Mouse (Mus musculus) forebrain, embryonic 12.5 days (tissue): ENCODE measurements around the gene Trpm3. TPM values are rescaled to one million over a fixed set of nuclear protein-coding genes. Genes with fewer than 3 reads are reported as not detected.

Experiments used
- ATAC-seq: fragments of 200-750 bp; cut with Nextera tagmentation; 2 replicates; pipeline ENCODE4 v1.8.0; 2017; ENCODE audit warnings: moderate TSS enrichment; ENCODE audit not compliant: low FRiP score
- H3K27ac ChIP-seq: fragments of 300-500 bp; sonication (generic); 2 replicates; pipeline ENCODE4 v1.5.1; 2016; ENCODE audit warnings: mild to moderate bottlenecking
- H3K27me3 ChIP-seq: fragments of 300-500 bp; sonication (generic); 2 replicates; pipeline ENCODE4 v1.6.1; 2016; ENCODE audit warnings: mild to moderate bottlenecking
- H3K36me3 ChIP-seq: fragments of 300-500 bp; sonication (generic); replicated peaks from 2 replicates; pipeline ENCODE4 v1.6.1; 2016; ENCODE audit warnings: mild to moderate bottlenecking
- H3K4me1 ChIP-seq: fragments of 300-500 bp; sonication (generic); 2 replicates; pipeline ENCODE4 v1.6.1; 2016
- H3K4me2 ChIP-seq: fragments of 300-500 bp; sonication (generic); 2 replicates; pipeline ENCODE4 v1.6.1; 2016; ENCODE audit warnings: mild to moderate bottlenecking, moderate library complexity
- H3K4me3 ChIP-seq: fragments of 300-500 bp; sonication (generic); replicated peaks from 2 replicates; pipeline ENCODE4 v1.5.1; 2016; ENCODE audit warnings: mild to moderate bottlenecking
- H3K9ac ChIP-seq: fragments of 300-500 bp; sonication (generic); 2 replicates; pipeline ENCODE4 v1.6.1; 2016; ENCODE audit warnings: mild to moderate bottlenecking
- H3K9me3 ChIP-seq: fragments of 300-500 bp; sonication (generic); 2 replicates; pipeline ENCODE4 v1.6.1; 2016
- WGBS: fragments of 180-500 bp; shearing (Covaris S2); methylation state at CpG from one replicate; pipeline ENCODE4 v1.1.7; 2016; 5-methylcytosine and 5-hydroxymethylcytosine counted together
- polyA plus RNA-seq: library from polyadenylated mRNA; unstranded; fragments of >200 nt; fragmentation: Nextera tagmentation; extraction: Ambion mirVana; gene quantifications from 2 replicates; pipeline ENCODE4 v1.2.1, GENCODE M21; 2016

The Trpm3 gene
- polyA plus RNA-seq, 1 experiment from 2014 or later = 16.6 TPM

- no peak overlapping the region for H3K4me2 ChIP-seq
- no peaks in the 10 kb centered on the region for H3K36me3 ChIP-seq
- H3K27ac ChIP-seq = no peak overlapping the region
- H3K4me1 ChIP-seq = no peaks in the 10 kb centered on the region
- H3K9me3 ChIP-seq = no peaks in the 10 kb centered on the region
- WGBS = 50% methylated on average over 2 of the region's 2 CpGs
- no peak overlapping the region for H3K4me3 ChIP-seq
- no peak overlapping the region for H3K9ac ChIP-seq
- no peaks in the 10 kb centered on the region for H3K27me3 ChIP-seq
- no peak for ATAC-seq
Measured at GRCm38 (mm10) chr19:22326813-22327212, 188.0 kb downstream of the Trpm3 start.

DNA sequence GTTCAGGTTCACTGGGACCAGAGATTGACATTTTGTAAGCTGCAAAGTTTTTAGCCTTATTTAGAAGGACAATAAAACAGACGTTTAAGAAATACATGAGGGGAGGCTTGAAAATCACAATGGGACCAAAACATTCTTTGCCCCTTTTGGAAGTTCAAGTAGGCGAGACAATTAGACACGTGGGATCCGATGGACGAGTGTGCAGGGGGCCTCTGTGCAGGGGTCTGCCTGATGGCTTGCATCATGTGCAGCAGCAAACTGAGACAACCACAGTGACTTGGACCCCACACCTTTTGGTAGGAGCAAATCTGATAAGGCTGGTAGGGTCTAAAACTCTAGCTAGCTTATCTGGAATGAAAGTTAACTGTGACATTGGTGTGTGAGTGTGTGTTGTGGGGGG is 188.4 kb downstream of the Trpm3 start:
- no peak overlapping the region for H3K27ac ChIP-seq
- no peaks in the 10 kb centered on the region for H3K36me3 ChIP-seq
- no peak overlapping the region for H3K9ac ChIP-seq
- H3K4me3 ChIP-seq = no peak overlapping the region
- WGBS = 39% methylated on average over 5 of the region's 5 CpGs
- H3K4me2 ChIP-seq = no peak overlapping the region
- H3K4me1 ChIP-seq = no peaks in the 10 kb centered on the region
- ATAC-seq = no peak
- H3K27me3 ChIP-seq = no peaks in the 10 kb centered on the region
- H3K9me3 ChIP-seq = no peaks in the 10 kb centered on the region

DNA sequence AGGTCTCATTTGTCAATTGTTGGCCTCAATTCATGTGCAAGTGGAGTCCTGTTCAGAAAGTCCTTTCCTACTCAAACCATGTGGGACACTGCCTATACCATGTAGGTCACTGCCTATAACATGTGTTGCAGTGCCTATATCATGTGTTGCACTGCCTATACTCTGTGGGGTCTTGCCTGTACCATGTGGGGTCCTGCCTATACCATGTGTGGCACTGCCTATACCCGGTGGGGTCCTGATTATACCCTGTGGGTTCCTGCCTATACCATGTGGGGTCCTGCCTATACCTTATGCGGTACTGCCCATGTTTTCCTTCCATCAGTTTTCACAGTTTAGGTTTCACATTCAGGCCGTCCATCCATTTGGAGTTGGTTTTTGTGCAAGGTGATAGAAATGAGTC is 197.4 kb downstream of the Trpm3 start:
- ATAC-seq = no peak
- 92% methylated on average over 3 of the region's 3 CpGs for WGBS

GRCm38 (mm10) chr19:22337468-22337867 is 198.6 kb downstream of the Trpm3 start:
- 20% methylated on average over 5 of the region's 5 CpGs for WGBS
- Histone ChIP-seq H3K9me3 (no peaks in the 10 kb centered on the region), H3K27ac (no peak overlapping the region), H3K36me3 (no peaks in the 10 kb centered on the region), H3K4me2 (no peak overlapping the region), H3K4me1 (no peaks in the 10 kb centered on the region), H3K27me3 (no peaks in the 10 kb centered on the region), H3K9ac (no peak overlapping the region), H3K4me3 (no peak overlapping the region)
- peak; percentile 53; the same call in 1 of the 2 replicates for ATAC-seq

More for the DNA sequence above, 197.4 kb downstream of the Trpm3 start:
- Histone ChIP-seq H3K27ac (no peak overlapping the region), H3K4me3 (no peak overlapping the region), H3K27me3 (no peaks in the 10 kb centered on the region), H3K36me3 (no peaks in the 10 kb centered on the region), H3K9ac (no peak overlapping the region), H3K4me2 (no peak overlapping the region), H3K9me3 (no peaks in the 10 kb centered on the region), H3K4me1 (no peaks in the 10 kb centered on the region)

GRCm38 (mm10) chr19:22338927-22339326 is 200.1 kb downstream of the Trpm3 start:
- 71% methylated on average over 8 of the region's 8 CpGs for WGBS
- Histone ChIP-seq H3K4me1 (no peaks in the 10 kb centered on the region), H3K9ac (no peak overlapping the region), H3K27ac (no peak overlapping the region), H3K27me3 (no peaks in the 10 kb centered on the region), H3K4me3 (no peak overlapping the region), H3K4me2 (no peak overlapping the region), H3K36me3 (no peaks in the 10 kb centered on the region), H3K9me3 (no peaks in the 10 kb centered on the region)
- no peak for ATAC-seq

DNA sequence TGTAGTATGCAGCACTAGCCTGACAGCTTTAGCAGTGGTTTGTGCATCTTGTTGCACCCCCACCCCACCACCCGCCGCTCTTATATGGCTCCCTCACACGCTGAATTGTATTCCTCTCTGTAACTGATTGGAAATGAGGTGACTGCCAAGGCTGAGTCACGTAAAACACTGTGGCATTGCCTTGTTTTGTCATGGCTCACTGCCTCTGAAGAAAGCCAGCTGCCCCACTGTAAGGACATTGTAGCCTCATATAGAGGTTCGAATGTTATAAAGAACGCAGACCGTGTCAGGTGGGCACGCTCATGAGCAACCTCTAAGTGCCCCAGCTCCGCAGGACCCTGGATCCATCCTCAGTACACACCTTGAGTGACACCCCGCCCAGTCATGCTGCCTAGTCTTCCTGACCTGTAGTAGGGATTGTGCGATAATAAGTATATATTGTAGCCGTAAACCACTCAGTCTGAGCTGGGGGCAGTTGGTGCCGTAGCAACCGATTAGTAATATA is 215.2 kb downstream of the Trpm3 start:
- Histone ChIP-seq H3K27ac (no peak overlapping the region), H3K4me3 (no peak overlapping the region), H3K9me3 (no peaks in the 10 kb centered on the region), H3K27me3 (no peaks in the 10 kb centered on the region), H3K9ac (no peak overlapping the region), H3K4me1 (peaks cover 3% of the 10 kb centered on the region; the same call in 1 of the 2 replicates), H3K4me2 (no peak overlapping the region), H3K36me3 (no peaks in the 10 kb centered on the region)
- peak; percentile 41; the same call in 1 of the 2 replicates for ATAC-seq
- 80% methylated on average over 14 of the region's 14 CpGs for WGBS

DNA sequence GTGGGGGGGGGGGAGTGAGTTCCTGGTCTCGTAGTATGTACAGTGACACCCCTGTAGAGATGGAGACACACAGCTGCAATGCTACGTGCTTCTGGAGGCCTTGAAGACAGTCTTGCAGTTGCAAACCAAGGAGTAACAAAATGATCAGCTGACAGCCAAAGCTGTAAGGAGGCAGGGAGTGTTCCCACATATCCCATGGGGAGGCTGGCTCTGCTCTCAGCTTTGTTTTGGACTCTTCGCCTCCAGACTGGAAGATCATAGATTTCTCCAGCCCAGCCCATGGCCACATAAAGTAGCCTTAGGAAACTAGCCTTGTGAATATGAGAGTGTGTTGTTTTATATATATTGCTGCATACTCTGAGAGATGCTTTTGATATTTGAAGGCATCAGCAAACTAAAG is 248.0 kb downstream of the Trpm3 start:
- ATAC-seq = no peak
- no peak overlapping the region for H3K9ac ChIP-seq

GRCm38 (mm10) chr19:22394700-22395099 is 255.9 kb downstream of the Trpm3 start:
- no peak overlapping the region for H3K27ac ChIP-seq
- no peaks in the 10 kb centered on the region; the same call in 1 of the 2 replicates for H3K4me1 ChIP-seq
- WGBS = 69% methylated on average over 1 of the region's 1 CpGs
- H3K36me3 ChIP-seq = no peaks in the 10 kb centered on the region
- ATAC-seq = no peak
- H3K9ac ChIP-seq = no peak overlapping the region
- no peak overlapping the region for H3K4me2 ChIP-seq
- H3K4me3 ChIP-seq = no peak overlapping the region
- no peaks in the 10 kb centered on the region for H3K27me3 ChIP-seq
- H3K9me3 ChIP-seq = no peaks in the 10 kb centered on the region

More for the DNA sequence above, 248.0 kb downstream of the Trpm3 start:
- Histone ChIP-seq H3K4me3 (no peak overlapping the region), H3K4me2 (no peak overlapping the region), H3K4me1 (no peaks in the 10 kb centered on the region), H3K36me3 (no peaks in the 10 kb centered on the region), H3K9me3 (no peaks in the 10 kb centered on the region), H3K27ac (no peak overlapping the region), H3K27me3 (no peaks in the 10 kb centered on the region)
- 90% methylated on average over 3 of the region's 3 CpGs for WGBS

GRCm38 (mm10) chr19:22404049-22404448 is 265.2 kb downstream of the Trpm3 start:
- WGBS = 89% methylated on average over 3 of the region's 3 CpGs
- no peaks in the 10 kb centered on the region for H3K9me3 ChIP-seq
- H3K27me3 ChIP-seq = no peaks in the 10 kb centered on the region
- H3K4me3 ChIP-seq = no peak overlapping the region
- no peak overlapping the region for H3K4me2 ChIP-seq
- no peak overlapping the region for H3K9ac ChIP-seq
- H3K4me1 ChIP-seq = no peaks in the 10 kb centered on the region
- ATAC-seq = no peak
- H3K36me3 ChIP-seq = no peaks in the 10 kb centered on the region
- H3K27ac ChIP-seq = no peak overlapping the region

DNA sequence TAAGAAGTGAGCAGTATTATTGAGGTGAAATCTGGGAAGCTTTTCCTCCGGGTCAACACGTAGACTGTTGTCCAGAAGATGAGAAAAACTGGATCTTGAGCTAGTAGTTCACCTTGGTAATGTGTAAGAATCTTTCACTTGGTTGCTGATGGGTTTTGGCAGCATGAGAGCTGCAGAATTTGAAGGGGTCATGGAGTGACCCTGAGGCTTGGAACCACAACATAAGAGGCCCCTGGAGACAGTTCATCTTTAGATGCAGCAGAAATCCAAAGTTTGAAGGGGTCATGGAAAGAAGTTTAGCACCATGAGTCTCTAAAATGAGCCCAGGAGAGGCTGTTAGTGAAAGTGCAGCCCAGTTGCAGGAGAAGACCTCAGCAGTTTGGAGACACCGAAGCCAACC is 279.4 kb downstream of the Trpm3 start:
- 93% methylated on average over 3 of the region's 3 CpGs for WGBS

DNA sequence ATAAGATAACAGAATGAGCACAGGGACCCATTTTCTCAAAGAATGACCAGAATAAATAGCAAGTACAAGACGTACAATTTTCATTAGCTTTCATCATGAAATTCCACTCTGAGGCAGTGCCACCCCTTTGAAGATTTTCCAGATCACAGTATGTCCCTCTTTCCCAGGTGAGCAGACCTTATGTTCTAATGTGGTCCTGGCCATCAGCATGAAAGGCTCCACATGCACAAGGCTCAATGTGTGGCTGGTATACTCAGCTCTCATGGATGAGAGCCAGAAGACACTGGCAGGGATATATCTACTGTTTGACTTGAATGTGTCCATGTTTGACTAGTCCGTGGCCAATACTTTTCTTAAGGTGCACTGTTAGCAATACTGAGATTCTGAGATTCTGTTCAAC is 298.4 kb downstream of the Trpm3 start:
- no peak for ATAC-seq
- Histone ChIP-seq H3K4me2 (no peak overlapping the region), H3K4me3 (no peak overlapping the region), H3K36me3 (no peaks in the 10 kb centered on the region), H3K9me3 (no peaks in the 10 kb centered on the region), H3K27ac (no peak overlapping the region), H3K27me3 (no peaks in the 10 kb centered on the region), H3K4me1 (no peaks in the 10 kb centered on the region), H3K9ac (no peak overlapping the region)
- 91% methylated on average over 2 of the region's 2 CpGs for WGBS

More for the DNA sequence above, 279.4 kb downstream of the Trpm3 start:
- no peaks in the 10 kb centered on the region for H3K4me1 ChIP-seq
- no peak for ATAC-seq
- no peaks in the 10 kb centered on the region for H3K9me3 ChIP-seq
- H3K27me3 ChIP-seq = no peaks in the 10 kb centered on the region
- H3K27ac ChIP-seq = no peak overlapping the region
- H3K4me3 ChIP-seq = no peak overlapping the region
- H3K36me3 ChIP-seq = no peaks in the 10 kb centered on the region
- no peak overlapping the region for H3K4me2 ChIP-seq
- no peak overlapping the region for H3K9ac ChIP-seq

GRCm38 (mm10) chr19:22447418-22448339 is 308.8 kb downstream of the Trpm3 start:
- ATAC-seq = peak; percentile 57
- H3K4me3 ChIP-seq = peak overlapping the region; percentile 42
- no peak overlapping the region for H3K27ac ChIP-seq
- peak overlapping the region; percentile 76 for H3K4me2 ChIP-seq
- 2% methylated on average over 18 of the region's 18 CpGs for WGBS
- peaks cover 16% of the 10 kb centered on the region for H3K4me1 ChIP-seq
- no peaks in the 10 kb centered on the region for H3K36me3 ChIP-seq
- peaks cover 11% of the 10 kb centered on the region; the same call in 1 of the 2 replicates for H3K27me3 ChIP-seq
- H3K9me3 ChIP-seq = no peaks in the 10 kb centered on the region
- H3K9ac ChIP-seq = peak overlapping the region; percentile 47
